Mouse (Mus musculus) neural tube, embryonic 15.5 days (tissue): ENCODE data around the gene Sun5. TPM values are rescaled to one million over a fixed set of nuclear protein-coding genes. Genes with fewer than 3 reads are reported as not detected.
"Not testable (repeated sequence)": the region's sequence is repeated elsewhere in the genome, so short reads cannot be mapped to it uniquely, and the experiment has no call there.

ENCODE experiments used
- ATAC-seq: fragments of 200-750 bp; cut with Nextera tagmentation; 2 replicates; pipeline ENCODE4 v1.8.0; 2017; ENCODE audit warnings: mild to moderate bottlenecking, moderate TSS enrichment, moderate library complexity; ENCODE audit not compliant: low FRiP score
- H3K27ac ChIP-seq: fragments of 300-500 bp; sonication (generic); replicated peaks from 2 replicates; pipeline ENCODE4 v1.5.1; 2015; ENCODE audit warnings: mild to moderate bottlenecking, inconsistent platforms
- H3K27me3 ChIP-seq: fragments of 300-500 bp; sonication (generic); replicated peaks from 2 replicates; pipeline ENCODE4 v1.6.1; 2015; ENCODE audit warnings: inconsistent platforms
- H3K36me3 ChIP-seq: fragments of 300-500 bp; sonication (generic); 2 replicates; pipeline ENCODE4 v1.6.1; 2015; ENCODE audit warnings: inconsistent platforms
- H3K4me1 ChIP-seq: fragments of 300-500 bp; sonication (generic); 2 replicates; pipeline ENCODE4 v1.6.1; 2015; ENCODE audit warnings: inconsistent platforms
- H3K4me2 ChIP-seq: fragments of 300-500 bp; sonication (generic); 2 replicates; pipeline ENCODE4 v1.6.1; 2015; ENCODE audit warnings: inconsistent platforms, mild to moderate bottlenecking, moderate library complexity
- H3K4me3 ChIP-seq: fragments of 300-500 bp; sonication (generic); replicated peaks from 2 replicates; pipeline ENCODE4 v1.5.1; 2015; ENCODE audit warnings: mild to moderate bottlenecking, inconsistent platforms
- H3K9ac ChIP-seq: fragments of 300-500 bp; sonication (generic); replicated peaks from 2 replicates; pipeline ENCODE4 v1.6.1; 2015; ENCODE audit warnings: mild to moderate bottlenecking, inconsistent platforms
- H3K9me3 ChIP-seq: fragments of 300-500 bp; sonication (generic); replicated peaks from 2 replicates; pipeline ENCODE4 v1.6.1; 2016; ENCODE audit warnings: inconsistent platforms
- WGBS: fragments of 180-500 bp; shearing (Covaris S2); methylation state at CpG from one replicate; pipeline ENCODE4 v1.1.7; 2015; ENCODE audit warnings: mixed read lengths; 5-methylcytosine and 5-hydroxymethylcytosine counted together
- polyA plus RNA-seq: library from polyadenylated mRNA; unstranded; fragments of >200 nt; fragmentation: Nextera tagmentation; extraction: Ambion mirVana; gene quantifications from 2 replicates; pipeline ENCODE4 v1.2.1, GENCODE M21; 2015

Sun5 gene
- polyA plus RNA-seq, 1 experiment from 2014 or later, result not detected

- 89% methylated on average over 6 of the region's 6 CpGs for WGBS
- Histone ChIP-seq H3K4me1 (no peaks in the 10 kb centered on the region), H3K4me3 (no peak overlapping the region), H3K9me3 (no peaks in the 10 kb centered on the region), H3K27me3 (no peaks in the 10 kb centered on the region), H3K27ac (no peak overlapping the region), H3K4me2 (no peak overlapping the region), H3K9ac (no peak overlapping the region), H3K36me3 (no peaks in the 10 kb centered on the region)
- ATAC-seq, result no peak
These were observed 62.0 kb downstream of the Sun5 start for GRCm38 (mm10) chr2:153808841-153809240.

- Histone ChIP-seq H3K4me2 (no peak overlapping the region), H3K36me3 (no peaks in the 10 kb centered on the region), H3K9ac (no peak overlapping the region), H3K27ac (no peak overlapping the region), H3K4me3 (no peak overlapping the region), H3K4me1 (no peaks in the 10 kb centered on the region), H3K27me3 (no peaks in the 10 kb centered on the region), H3K9me3 (no peaks in the 10 kb centered on the region)
- WGBS, result 74% methylated on average over 8 of the region's 8 CpGs
- ATAC-seq, result no peak
These were observed 62.7 kb downstream of the Sun5 start for GRCm38 (mm10) chr2:153808146-153808545.

- H3K36me3 ChIP-seq, ATAC-seq, H3K9me3 ChIP-seq, H3K27ac ChIP-seq, H3K4me1 ChIP-seq, H3K4me2 ChIP-seq, H3K27me3 ChIP-seq, H3K4me3 ChIP-seq, H3K9ac ChIP-seq: not testable (repeated sequence)
These were observed 63.4 kb downstream of the Sun5 start for GRCm38 (mm10) chr2:153807464-153807863.

Other genes starting within 250 kb of the Sun5 start
- gene Commd7, start 238.3 kb downstream of the Sun5 start, polyA plus RNA-seq, result 91.2 and 94.4 TPM in 2 replicates
- gene Dnmt3b, start 221.6 kb downstream of the Sun5 start, polyA plus RNA-seq, result 3.4 and 11.5 TPM in 2 replicates
- gene Dnmt3c, start 174.4 kb downstream of the Sun5 start, polyA plus RNA-seq, result 0.09 and 0.12 TPM in 2 replicates
- 338 and 342 TPM in 2 replicates for gene Mapre1, start 129.8 kb downstream of the Sun5 start, polyA plus RNA-seq
- gene Efcab8, start 91.2 kb downstream of the Sun5 start, polyA plus RNA-seq, result not detected in 2 replicates
- not detected in 2 replicates for gene Bpifb2, start 4.0 kb upstream of the Sun5 start, polyA plus RNA-seq
- gene Bpifb6, start 29.3 kb upstream of the Sun5 start, polyA plus RNA-seq, result 0.12 TPM in 1 of 2 replicates, not detected in the other
- not detected in 2 replicates for gene Bpifb3, start 47.1 kb upstream of the Sun5 start, polyA plus RNA-seq
- gene Bpifb4, start 67.1 kb upstream of the Sun5 start, polyA plus RNA-seq, result not detected in 2 replicates
- not detected in 2 replicates for gene Bpifa6, start 103.9 kb upstream of the Sun5 start, polyA plus RNA-seq
- gene Bpifa2, start 137.2 kb upstream of the Sun5 start, polyA plus RNA-seq, result not detected in 2 replicates